Mouse (Mus musculus): ENCODE measurements around the gene Stoml2. TPM values are rescaled to one million over a fixed set of nuclear protein-coding genes. Genes with fewer than 3 reads are reported as not detected.

Stoml2 gene
- polyA plus RNA-seq, 1 experiment from 2014 or later: 263 TPM

Other genes starting within 250 kb of the Stoml2 start
- 0.04 TPM in 1 of 2 replicates, not detected in the other for gene Fam205a1, start 177.8 kb downstream of the Stoml2 start, polyA plus RNA-seq (2015; fragmentation: Nextera tagmentation; extraction: Ambion mirVana)
- gene Gm12394, start 174.9 kb downstream of the Stoml2 start, polyA plus RNA-seq (2015; fragmentation: Nextera tagmentation; extraction: Ambion mirVana): 0.07 and 0.15 TPM in 2 replicates
- 0.46 and 0.52 TPM in 2 replicates for gene Fam205c, start 157.5 kb downstream of the Stoml2 start, polyA plus RNA-seq (2015; fragmentation: Nextera tagmentation; extraction: Ambion mirVana)
- gene Phf24, start 115.0 kb downstream of the Stoml2 start, polyA plus RNA-seq (2015; fragmentation: Nextera tagmentation; extraction: Ambion mirVana): 2.2 and 2.5 TPM in 2 replicates
- gene Dnajb5, start 81.9 kb downstream of the Stoml2 start, polyA plus RNA-seq (2015; fragmentation: Nextera tagmentation; extraction: Ambion mirVana): 10.2 and 11.3 TPM in 2 replicates
- gene 1700022I11Rik, start 62.1 kb downstream of the Stoml2 start, polyA plus RNA-seq (2015; fragmentation: Nextera tagmentation; extraction: Ambion mirVana): 0.39 and 1.8 TPM in 2 replicates
- 480 and 497 TPM in 2 replicates for gene Vcp, start 31.2 kb downstream of the Stoml2 start, polyA plus RNA-seq (2015; fragmentation: Nextera tagmentation; extraction: Ambion mirVana)
- gene Fancg, start 21.2 kb downstream of the Stoml2 start, polyA plus RNA-seq (2015; fragmentation: Nextera tagmentation; extraction: Ambion mirVana): 16.5 and 17.5 TPM in 2 replicates
- 22.9 and 24.7 TPM in 2 replicates for gene Pigo, start 5.9 kb downstream of the Stoml2 start, polyA plus RNA-seq (2015; fragmentation: Nextera tagmentation; extraction: Ambion mirVana)
- 12.9 and 13.5 TPM in 2 replicates for gene Fam214b, start 14.5 kb upstream of the Stoml2 start, polyA plus RNA-seq (2015; fragmentation: Nextera tagmentation; extraction: Ambion mirVana)
- gene Unc13b, start 27.2 kb upstream of the Stoml2 start, polyA plus RNA-seq (2015; fragmentation: Nextera tagmentation; extraction: Ambion mirVana): 7.4 and 8.3 TPM in 2 replicates
- 0.19 and 0.22 TPM in 2 replicates for gene Atp8b5, start 235.4 kb upstream of the Stoml2 start, polyA plus RNA-seq (2015; fragmentation: Nextera tagmentation; extraction: Ambion mirVana)

Data from stomach, embryonic 16.5 days (tissue).